Mouse (Mus musculus): ENCODE data around the gene Eno4.
A peak's percentile ranks its signal among the peaks of the same experiment; 100 is the strongest.
"Not testable (repeated sequence)": the region's sequence is repeated elsewhere in the genome, so short reads cannot be mapped to it uniquely, and the experiment has no call there.

Gene Eno4

GRCm38 (mm10) chr19:58942841-58943828 lies at the start of gene Eno4, which contains the start of gene Hspa12a:
Gene Eno4, plus strand, starts transcription at chr19:58943425.
Gene Hspa12a, minus strand, starts transcription at chr19:58943654.
- peak; percentile 97 for DNase-seq (ENCODE audit: low read depth, low spot score)

- no peak for DNase-seq (ENCODE audit: low read depth, low spot score)
Observed at GRCm38 (mm10) chr19:58896216-58896615, 47.0 kb upstream of the Eno4 start.

GRCm38 (mm10) chr19:58900471-58900870 lies 42.8 kb upstream of the Eno4 start:
- DNase-seq (ENCODE audit: low read depth, low spot score), result not testable (repeated sequence)

DNA sequence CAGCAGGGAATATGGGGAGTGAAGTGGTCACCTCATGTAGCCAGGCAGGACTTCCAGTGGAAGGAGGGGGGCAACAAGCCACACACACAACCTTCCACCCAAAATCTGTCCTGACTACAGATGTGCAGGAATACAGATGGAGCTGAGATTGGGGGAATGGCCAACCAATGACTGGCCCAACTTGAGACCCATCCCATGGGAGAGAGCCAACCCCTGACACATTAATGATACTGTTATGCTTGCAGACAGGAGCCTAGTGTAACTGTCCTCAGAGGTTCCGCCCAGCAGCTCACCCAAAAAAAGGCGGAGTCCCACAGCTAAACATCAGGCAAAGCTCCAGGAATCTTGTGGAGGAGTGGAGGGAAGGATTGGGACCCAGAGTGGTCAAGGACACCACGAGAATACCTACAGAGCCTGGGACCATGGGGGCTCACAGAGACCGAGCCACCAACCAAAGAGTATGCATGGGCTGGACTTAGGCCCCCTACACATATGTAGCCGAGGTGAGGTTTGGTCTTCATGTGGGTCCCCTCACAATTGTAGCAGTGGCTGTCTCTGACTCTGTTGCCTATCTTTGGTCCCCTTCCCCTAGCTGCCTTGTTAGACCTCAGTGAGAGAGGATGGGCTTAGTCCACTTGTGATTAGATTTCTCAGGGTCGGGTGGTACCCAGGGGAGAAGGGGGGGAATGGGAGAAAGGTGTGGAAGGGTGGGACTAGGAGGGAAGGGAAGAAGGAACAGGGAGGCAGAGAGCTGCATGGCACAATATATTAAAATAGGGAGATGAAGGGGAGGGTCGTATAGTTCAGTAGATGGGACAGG lies 39.9 kb upstream of the Eno4 start:
- no peak for DNase-seq (ENCODE audit: low read depth, low spot score)

- DNase-seq (ENCODE audit: low read depth, low spot score), result peak; percentile 83
Observed at GRCm38 (mm10) chr19:58903899-58904327, 39.3 kb upstream of the Eno4 start.

GRCm38 (mm10) chr19:58906685-58907084 lies 36.5 kb upstream of the Eno4 start:
- DNase-seq (ENCODE audit: low read depth, low spot score), result no peak

DNA sequence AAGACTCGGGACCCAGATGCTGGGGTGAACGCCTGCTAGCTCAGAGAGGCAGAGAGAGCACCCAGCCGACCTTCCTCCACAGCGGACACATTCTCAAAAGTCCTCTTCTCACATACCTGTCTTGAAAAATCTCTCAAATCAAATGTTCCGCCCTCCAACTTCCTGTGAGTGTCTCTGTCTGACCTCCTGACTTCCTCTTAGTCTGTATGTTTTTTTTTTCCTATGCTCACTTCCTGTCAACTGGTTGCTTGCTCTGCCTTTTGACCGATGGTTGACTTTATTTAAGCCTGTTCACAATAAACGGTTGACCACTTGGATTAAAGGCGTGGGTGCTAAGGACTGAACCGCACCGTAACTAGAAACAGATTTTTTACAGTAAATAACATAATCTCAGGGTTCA lies 35.2 kb upstream of the Eno4 start:
- no peak for DNase-seq (ENCODE audit: low read depth, low spot score)

DNA sequence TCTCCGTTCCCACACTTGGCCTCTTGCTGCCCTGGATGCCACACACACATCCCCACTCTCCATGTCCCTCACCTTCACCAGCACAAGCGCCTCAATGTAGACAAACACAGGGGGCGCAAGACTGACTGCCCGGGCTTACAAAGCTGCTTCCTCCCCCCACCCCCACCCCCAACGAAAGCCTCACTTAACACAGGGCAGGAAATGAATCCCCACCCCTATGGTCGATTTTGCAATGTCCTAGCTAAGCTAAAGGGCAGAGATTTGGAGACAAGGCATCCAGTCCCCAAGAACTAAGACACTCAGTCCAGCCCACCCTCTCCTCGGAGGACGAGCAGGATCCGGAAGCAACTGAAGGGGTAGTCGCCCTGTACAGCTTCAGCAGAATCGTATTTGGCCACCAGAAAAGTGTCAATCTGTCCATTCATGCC lies 32.3 kb upstream of the Eno4 start:
- peak; percentile 51 for DNase-seq (ENCODE audit: low read depth, low spot score)

- DNase-seq (ENCODE audit: low read depth, low spot score), result peak; percentile 83
Observed at GRCm38 (mm10) chr19:58911386-58911785, 31.8 kb upstream of the Eno4 start.

DNA sequence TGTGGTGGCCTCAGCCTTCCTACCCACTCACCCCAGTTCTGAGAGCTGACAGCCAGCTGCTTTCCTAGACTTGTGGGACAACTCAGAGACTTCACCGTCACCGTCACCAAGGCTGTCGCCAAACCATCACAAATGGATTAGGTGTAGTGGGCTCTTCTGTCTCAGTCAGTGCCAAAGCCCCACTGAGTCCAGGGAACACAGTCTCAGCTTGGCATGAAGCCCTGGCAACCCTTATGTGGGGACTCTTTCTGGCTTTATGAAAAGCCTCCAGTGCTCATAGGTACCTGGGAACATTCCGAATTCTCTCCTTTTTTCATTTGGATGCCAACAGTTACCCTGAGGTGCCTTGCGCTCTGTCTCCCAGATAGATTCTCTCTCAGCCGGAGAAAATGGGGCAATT lies 29.9 kb upstream of the Eno4 start:
- no peak for DNase-seq (ENCODE audit: low read depth, low spot score)

DNA sequence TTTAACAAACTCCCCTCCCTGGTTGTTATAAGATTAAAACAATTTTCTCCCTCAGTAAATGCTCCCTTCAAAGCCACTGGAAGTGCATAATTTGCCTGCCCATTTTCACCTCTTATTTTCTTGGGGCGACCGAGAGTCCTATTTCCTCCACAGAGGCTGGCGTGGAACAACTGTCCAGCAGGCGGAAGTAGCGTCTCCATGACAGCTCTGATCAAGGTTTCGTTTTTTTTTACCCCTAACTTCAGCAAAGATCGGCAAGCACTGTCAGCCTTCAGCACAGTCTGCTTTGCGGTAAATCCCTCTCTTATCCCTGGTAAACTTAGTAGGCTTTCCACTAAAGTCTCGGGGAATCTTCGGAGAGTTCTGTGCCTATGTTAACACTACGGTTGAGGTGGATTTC lies 24.6 kb upstream of the Eno4 start:
- no peak for DNase-seq (ENCODE audit: low read depth, low spot score)

DNA sequence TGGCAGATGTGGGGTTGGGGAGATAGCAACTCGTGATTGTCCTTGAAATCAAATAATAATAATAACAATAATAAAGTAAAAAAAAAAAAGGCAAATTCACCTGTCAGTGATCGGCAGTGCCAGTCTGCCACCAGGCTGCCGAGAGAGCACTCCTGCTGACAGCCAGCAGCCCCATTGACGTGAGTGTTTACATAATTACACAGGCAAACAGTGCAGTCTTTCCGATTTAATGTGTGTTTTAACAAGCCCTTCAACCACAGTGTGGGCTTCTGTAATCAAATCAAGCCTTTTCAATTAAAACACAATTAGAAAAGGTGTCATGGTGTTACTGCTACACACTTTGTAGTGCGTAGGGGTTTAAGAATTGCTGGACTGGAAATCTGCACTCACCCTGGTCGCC lies 24.1 kb upstream of the Eno4 start:
- no peak for DNase-seq (ENCODE audit: low read depth, low spot score)

- no peak for DNase-seq (ENCODE audit: low read depth, low spot score)
Observed at GRCm38 (mm10) chr19:58931081-58931800, 12.0 kb upstream of the Eno4 start.

- DNase-seq (ENCODE audit: low read depth, low spot score), result no peak
Observed at GRCm38 (mm10) chr19:58933062-58933461, 10.2 kb upstream of the Eno4 start.

- no peak for DNase-seq (ENCODE audit: low read depth, low spot score)
Observed at GRCm38 (mm10) chr19:58945959-58946358, 2.7 kb downstream of the Eno4 start.

DNA sequence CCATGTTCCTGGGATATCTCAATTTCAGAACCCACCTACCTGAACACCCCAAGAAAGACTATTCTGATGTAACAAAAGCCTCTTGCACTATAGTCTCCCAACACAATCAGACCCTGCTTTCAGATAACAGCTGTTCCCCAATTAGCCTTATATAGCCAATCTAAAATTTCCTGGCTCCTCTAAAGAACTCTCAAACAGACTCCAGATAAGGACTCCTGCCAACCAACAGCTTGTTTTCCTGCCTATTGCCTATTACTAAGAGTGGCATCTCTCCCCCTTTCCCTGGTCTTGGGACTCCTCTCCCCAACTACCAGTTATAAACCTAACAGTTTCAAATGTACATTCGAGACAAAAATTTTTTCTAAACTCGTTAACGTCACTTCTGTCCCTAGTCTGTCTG lies 8.3 kb downstream of the Eno4 start:
- DNase-seq (ENCODE audit: low read depth, low spot score), result no peak

GRCm38 (mm10) chr19:58952236-58952635 lies 9.0 kb downstream of the Eno4 start:
- no peak for DNase-seq (ENCODE audit: low read depth, low spot score)

- no peak for DNase-seq (ENCODE audit: low read depth, low spot score)
Observed at GRCm38 (mm10) chr19:58954779-58955178, 11.6 kb downstream of the Eno4 start.

DNA sequence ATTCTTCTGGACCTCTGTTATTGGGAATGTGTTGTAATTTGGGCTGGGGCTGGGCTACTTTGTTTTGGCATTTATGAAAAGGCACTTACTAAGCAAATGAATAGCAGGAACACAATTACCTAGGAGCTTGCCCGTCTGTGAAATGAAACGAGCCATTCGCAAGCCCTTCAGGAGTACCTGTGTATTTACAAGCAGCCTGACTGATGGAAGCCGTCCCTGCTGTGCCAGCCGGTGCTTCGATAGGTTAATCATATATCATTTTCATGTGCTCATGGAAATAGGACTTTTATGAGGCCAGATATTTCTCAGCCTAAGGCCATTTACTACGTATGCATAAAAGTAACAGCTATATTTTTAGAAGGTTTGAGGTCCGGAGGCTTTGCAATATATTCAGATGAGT lies 19.8 kb downstream of the Eno4 start:
- no peak for DNase-seq (ENCODE audit: low read depth, low spot score)

- DNase-seq (ENCODE audit: low read depth, low spot score), result peak; percentile 60
Observed at GRCm38 (mm10) chr19:58968731-58969506, 25.7 kb downstream of the Eno4 start.

DNA sequence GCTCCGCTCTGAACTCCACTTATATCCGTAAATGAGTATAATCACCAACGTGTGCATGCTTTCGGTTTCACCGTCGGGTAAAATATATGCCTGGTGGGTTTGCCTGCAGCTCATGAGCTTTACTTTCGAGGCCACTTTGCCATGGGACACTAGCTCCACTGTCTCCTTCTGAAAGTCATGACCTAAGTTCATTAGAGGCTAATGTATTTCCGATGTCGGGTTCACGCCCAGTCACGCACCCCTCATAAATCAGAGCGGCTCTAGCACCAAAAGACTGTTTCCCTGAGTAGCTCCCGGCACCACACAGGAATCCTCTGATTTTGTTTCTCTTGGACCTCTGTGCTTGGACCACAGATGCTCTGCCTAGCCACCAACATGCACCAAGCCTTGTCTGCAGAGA lies 27.6 kb downstream of the Eno4 start:
- DNase-seq (ENCODE audit: low read depth, low spot score), result peak; percentile 59
